Mouse (Mus musculus): Measurements from ENCODE around the gene Vasn.

Vasn gene

GRCm38 (mm10) chr16:4605514-4606131 is 34.1 kb upstream of the Vasn start:
- in situ Hi-C loops (cut with MboI; ENCODE audit: low pct_unique_long_range_greater_than_20kb in 1 of 2, low sequenced_read_pairs in 2 of 2, unreplicated experiment in 1 of 2): no loop called here

- in situ Hi-C loops (cut with MboI; ENCODE audit: low pct_unique_long_range_greater_than_20kb in 1 of 2, low sequenced_read_pairs in 2 of 2, unreplicated experiment in 1 of 2): no loop called here
These were observed 33.2 kb upstream of the Vasn start for GRCm38 (mm10) chr16:4606431-4607084.

- in situ Hi-C loops (cut with MboI; ENCODE audit: low pct_unique_long_range_greater_than_20kb in 1 of 2, low sequenced_read_pairs in 2 of 2, unreplicated experiment in 1 of 2): no loop called here
These were observed 31.8 kb upstream of the Vasn start for GRCm38 (mm10) chr16:4607818-4608531.

- in situ Hi-C loops (cut with MboI; ENCODE audit: low pct_unique_long_range_greater_than_20kb in 1 of 2, low sequenced_read_pairs in 2 of 2, unreplicated experiment in 1 of 2): no loop called here
These were observed 31.1 kb upstream of the Vasn start for GRCm38 (mm10) chr16:4608532-4609059.

- in situ Hi-C loops (cut with MboI; ENCODE audit: low pct_unique_long_range_greater_than_20kb in 1 of 2, low sequenced_read_pairs in 2 of 2, unreplicated experiment in 1 of 2): no loop called here
These were observed 28.5 kb upstream of the Vasn start for GRCm38 (mm10) chr16:4611193-4611592.

GRCm38 (mm10) chr16:4611676-4612075 is 28.1 kb upstream of the Vasn start:
- in situ Hi-C loops (cut with MboI; ENCODE audit: low pct_unique_long_range_greater_than_20kb in 1 of 2, low sequenced_read_pairs in 2 of 2, unreplicated experiment in 1 of 2): no loop called here

- in situ Hi-C loops (cut with MboI; ENCODE audit: low pct_unique_long_range_greater_than_20kb in 1 of 2, low sequenced_read_pairs in 2 of 2, unreplicated experiment in 1 of 2): no loop called here
These were observed 26.0 kb upstream of the Vasn start for GRCm38 (mm10) chr16:4613736-4614135.

GRCm38 (mm10) chr16:4614639-4615038 is 25.1 kb upstream of the Vasn start:
- in situ Hi-C loops (cut with MboI; ENCODE audit: low pct_unique_long_range_greater_than_20kb in 1 of 2, low sequenced_read_pairs in 2 of 2, unreplicated experiment in 1 of 2): loop anchor here (5.0 kb wide), 2 partner anchors 42 to 47 kb away; no protein-coding TSS in a partner anchor

GRCm38 (mm10) chr16:4615297-4615696 is 24.4 kb upstream of the Vasn start:
- in situ Hi-C loops (cut with MboI; ENCODE audit: low pct_unique_long_range_greater_than_20kb in 1 of 2, low sequenced_read_pairs in 2 of 2, unreplicated experiment in 1 of 2): loop anchor here (5.0 kb wide), 2 partner anchors 43 to 48 kb away; no protein-coding TSS in a partner anchor

GRCm38 (mm10) chr16:4616829-4617228 is 22.9 kb upstream of the Vasn start:
- in situ Hi-C loops (cut with MboI; ENCODE audit: low pct_unique_long_range_greater_than_20kb in 1 of 2, low sequenced_read_pairs in 2 of 2, unreplicated experiment in 1 of 2): loop anchor here (5.0 kb wide), 2 partner anchors 45 to 50 kb away; no protein-coding TSS in a partner anchor

GRCm38 (mm10) chr16:4624074-4624473 is 15.7 kb upstream of the Vasn start:
- in situ Hi-C loops (cut with MboI; ENCODE audit: low pct_unique_long_range_greater_than_20kb in 1 of 2, low sequenced_read_pairs in 2 of 2, unreplicated experiment in 1 of 2): no loop called here

- in situ Hi-C loops (cut with MboI; ENCODE audit: low pct_unique_long_range_greater_than_20kb in 1 of 2, low sequenced_read_pairs in 2 of 2, unreplicated experiment in 1 of 2): no loop called here
These were observed 15.1 kb upstream of the Vasn start, which contains the start of gene Pam16 for GRCm38 (mm10) chr16:4624481-4625110. Gene Pam16 (minus strand): TSS chr16:4624988.

GRCm38 (mm10) chr16:4627105-4627504 is 12.6 kb upstream of the Vasn start:
- in situ Hi-C loops (cut with MboI; ENCODE audit: low pct_unique_long_range_greater_than_20kb in 1 of 2, low sequenced_read_pairs in 2 of 2, unreplicated experiment in 1 of 2): no loop called here

- in situ Hi-C loops (cut with MboI; ENCODE audit: low pct_unique_long_range_greater_than_20kb in 1 of 2, low sequenced_read_pairs in 2 of 2, unreplicated experiment in 1 of 2): no loop called here
These were observed 10.8 kb upstream of the Vasn start for GRCm38 (mm10) chr16:4628898-4629419.

- in situ Hi-C loops (cut with MboI; ENCODE audit: low pct_unique_long_range_greater_than_20kb in 1 of 2, low sequenced_read_pairs in 2 of 2, unreplicated experiment in 1 of 2): loop anchor here (5.0 kb wide), 2 partner anchors 37 to 42 kb away; no protein-coding TSS in a partner anchor
These were observed 9.8 kb upstream of the Vasn start for GRCm38 (mm10) chr16:4629950-4630349.

GRCm38 (mm10) chr16:4632050-4632449 is 7.7 kb upstream of the Vasn start:
- in situ Hi-C loops (cut with MboI; ENCODE audit: low pct_unique_long_range_greater_than_20kb in 1 of 2, low sequenced_read_pairs in 2 of 2, unreplicated experiment in 1 of 2): loop anchor here (5.0 kb wide), 2 partner anchors 35 to 40 kb away; no protein-coding TSS in a partner anchor

GRCm38 (mm10) chr16:4633661-4634060 is 6.1 kb upstream of the Vasn start:
- in situ Hi-C loops (cut with MboI; ENCODE audit: low pct_unique_long_range_greater_than_20kb in 1 of 2, low sequenced_read_pairs in 2 of 2, unreplicated experiment in 1 of 2): loop anchor here (5.0 kb wide), 2 partner anchors 34 to 39 kb away; no protein-coding TSS in a partner anchor

- in situ Hi-C loops (cut with MboI; ENCODE audit: low pct_unique_long_range_greater_than_20kb in 1 of 2, low sequenced_read_pairs in 2 of 2, unreplicated experiment in 1 of 2): loop anchor here (5.0 kb wide), 2 partner anchors 33 to 38 kb away; no protein-coding TSS in a partner anchor
These were observed 5.1 kb upstream of the Vasn start for GRCm38 (mm10) chr16:4634681-4635080.

Measured in mouse embryonic stem cell (cell line).